Mouse (Mus musculus): ENCODE data around the gene Paxbp1. TPM values are rescaled to one million over a fixed set of nuclear protein-coding genes. Genes with fewer than 3 reads are reported as not detected.

The Paxbp1 gene
- polyA plus RNA-seq, 1 experiment from 2014 or later = 45.8 TPM

GRCm38 (mm10) chr16:91057261-91057660 is 12.9 kb upstream of the Paxbp1 start:
- no peak overlapping the region for H3K27ac ChIP-seq (ENCODE audit: low read length)
- no peak overlapping the region for H3K4me2 ChIP-seq (ENCODE audit: low read depth, low read length)
- no peak overlapping the region for H3K4me3 ChIP-seq (ENCODE audit: low read length)
- no peaks in the 10 kb centered on the region for H3K9me3 ChIP-seq (ENCODE audit: control insufficient read depth, low read length)
- H3K27me3 ChIP-seq (ENCODE audit: control insufficient read depth, insufficient read depth, low read depth, low read length) = peaks cover 2% of the 10 kb centered on the region; the same call in 1 of the 2 replicates
- H3K9ac ChIP-seq (ENCODE audit: low read length) = no peak overlapping the region
- no peaks in the 10 kb centered on the region for H3K36me3 ChIP-seq (ENCODE audit: control insufficient read depth, insufficient read depth, low read length)
- ATAC-seq (ENCODE audit: low read depth) = no peak
- WGBS = 66% methylated on average over 4 of the region's 4 CpGs
- no peaks in the 10 kb centered on the region for H3K4me1 ChIP-seq (replicated peaks; ENCODE audit: control insufficient read depth, insufficient read depth, low read length)

GRCm38 (mm10) chr16:91056043-91056821 is 11.9 kb upstream of the Paxbp1 start:
- Histone ChIP-seq H3K27ac (ENCODE audit: low read length) (no peak overlapping the region), H3K9me3 (ENCODE audit: control insufficient read depth, low read length) (no peaks in the 10 kb centered on the region), H3K4me1 (replicated peaks; ENCODE audit: control insufficient read depth, insufficient read depth, low read length) (no peaks in the 10 kb centered on the region), H3K4me3 (ENCODE audit: low read length) (no peak overlapping the region), H3K36me3 (ENCODE audit: control insufficient read depth, insufficient read depth, low read length) (no peaks in the 10 kb centered on the region), H3K9ac (ENCODE audit: low read length) (no peak overlapping the region), H3K4me2 (ENCODE audit: low read depth, low read length) (no peak overlapping the region), H3K27me3 (ENCODE audit: control insufficient read depth, insufficient read depth, low read depth, low read length) (peaks cover 2% of the 10 kb centered on the region; the same call in 1 of the 2 replicates)
- WGBS = 43% methylated on average over 16 of the region's 16 CpGs
- ATAC-seq (ENCODE audit: low read depth) = peak; percentile 34; the same call in 1 of the 2 replicates

GRCm38 (mm10) chr16:91055150-91055549 is 10.8 kb upstream of the Paxbp1 start:
- 69% methylated on average over 5 of the region's 5 CpGs for WGBS
- no peak overlapping the region for H3K4me3 ChIP-seq (ENCODE audit: low read length)
- no peak for ATAC-seq (ENCODE audit: low read depth)
- no peaks in the 10 kb centered on the region for H3K36me3 ChIP-seq (ENCODE audit: control insufficient read depth, insufficient read depth, low read length)
- H3K27ac ChIP-seq (ENCODE audit: low read length) = no peak overlapping the region
- H3K9ac ChIP-seq (ENCODE audit: low read length) = no peak overlapping the region
- H3K27me3 ChIP-seq (ENCODE audit: control insufficient read depth, insufficient read depth, low read depth, low read length) = peaks cover 2% of the 10 kb centered on the region; the same call in 1 of the 2 replicates
- no peak overlapping the region for H3K4me2 ChIP-seq (ENCODE audit: low read depth, low read length)
- H3K9me3 ChIP-seq (ENCODE audit: control insufficient read depth, low read length) = no peaks in the 10 kb centered on the region
- no peaks in the 10 kb centered on the region for H3K4me1 ChIP-seq (replicated peaks; ENCODE audit: control insufficient read depth, insufficient read depth, low read length)

- 55% methylated on average over 8 of the region's 8 CpGs for WGBS
- H3K4me2 ChIP-seq (ENCODE audit: low read depth, low read length) = no peak overlapping the region
- no peak overlapping the region for H3K9ac ChIP-seq (ENCODE audit: low read length)
- ATAC-seq (ENCODE audit: low read depth) = no peak
- H3K4me1 ChIP-seq (replicated peaks; ENCODE audit: control insufficient read depth, insufficient read depth, low read length) = no peaks in the 10 kb centered on the region
- H3K27ac ChIP-seq (ENCODE audit: low read length) = no peak overlapping the region
- H3K4me3 ChIP-seq (ENCODE audit: low read length) = no peak overlapping the region
- peaks cover 2% of the 10 kb centered on the region; the same call in 1 of the 2 replicates for H3K27me3 ChIP-seq (ENCODE audit: control insufficient read depth, insufficient read depth, low read depth, low read length)
- H3K9me3 ChIP-seq (ENCODE audit: control insufficient read depth, low read length) = no peaks in the 10 kb centered on the region
- H3K36me3 ChIP-seq (ENCODE audit: control insufficient read depth, insufficient read depth, low read length) = no peaks in the 10 kb centered on the region
Measured at GRCm38 (mm10) chr16:91053599-91053998, 9.3 kb upstream of the Paxbp1 start.

- H3K4me3 ChIP-seq (ENCODE audit: low read length) = no peak overlapping the region
- H3K4me1 ChIP-seq (replicated peaks; ENCODE audit: control insufficient read depth, insufficient read depth, low read length) = peaks cover 4% of the 10 kb centered on the region
- WGBS = 51% methylated on average over 8 of the region's 8 CpGs
- no peak overlapping the region for H3K27ac ChIP-seq (ENCODE audit: low read length)
- H3K9ac ChIP-seq (ENCODE audit: low read length) = no peak overlapping the region
- no peaks in the 10 kb centered on the region for H3K36me3 ChIP-seq (ENCODE audit: control insufficient read depth, insufficient read depth, low read length)
- ATAC-seq (ENCODE audit: low read depth) = no peak
- H3K4me2 ChIP-seq (ENCODE audit: low read depth, low read length) = no peak overlapping the region
- H3K27me3 ChIP-seq (ENCODE audit: control insufficient read depth, insufficient read depth, low read depth, low read length) = 0 out of 2 replicates have a peak, but pooled peaks cover 3% of the 10 kb centered on the region
- H3K9me3 ChIP-seq (ENCODE audit: control insufficient read depth, low read length) = no peaks in the 10 kb centered on the region
Measured at GRCm38 (mm10) chr16:91045511-91045910, 1.2 kb upstream of the Paxbp1 start.

- 0 out of 2 replicates have a peak, but pooled peaks cover 2% of the 10 kb centered on the region for H3K36me3 ChIP-seq (ENCODE audit: control insufficient read depth, insufficient read depth, low read length)
- peaks cover 4% of the 10 kb centered on the region for H3K4me1 ChIP-seq (replicated peaks; ENCODE audit: control insufficient read depth, insufficient read depth, low read length)
- H3K4me3 ChIP-seq (ENCODE audit: low read length) = peak overlapping the region; percentile 83
- H3K9ac ChIP-seq (ENCODE audit: low read length) = peak overlapping the region; percentile 93
- peak overlapping the region; percentile 76 for H3K4me2 ChIP-seq (ENCODE audit: low read depth, low read length)
- ATAC-seq (ENCODE audit: low read depth) = peak; percentile 77
- WGBS = under 1% methylated on average over 62 of the region's 63 CpGs
- H3K27ac ChIP-seq (ENCODE audit: low read length) = peak overlapping the region; percentile 92
- H3K9me3 ChIP-seq (ENCODE audit: control insufficient read depth, low read length) = no peaks in the 10 kb centered on the region
- 0 out of 2 replicates have a peak, but pooled peaks cover 3% of the 10 kb centered on the region for H3K27me3 ChIP-seq (ENCODE audit: control insufficient read depth, insufficient read depth, low read depth, low read length)
Measured at GRCm38 (mm10) chr16:91043461-91044248, 688 bp downstream of the Paxbp1 start.

GRCm38 (mm10) chr16:91042640-91043039 is 1.7 kb downstream of the Paxbp1 start:
- Histone ChIP-seq H3K27ac (ENCODE audit: low read length) (no peak overlapping the region), H3K9me3 (ENCODE audit: control insufficient read depth, low read length) (no peaks in the 10 kb centered on the region), H3K9ac (ENCODE audit: low read length) (peak overlapping the region; percentile 60), H3K4me1 (replicated peaks; ENCODE audit: control insufficient read depth, insufficient read depth, low read length) (peaks cover 4% of the 10 kb centered on the region), H3K27me3 (ENCODE audit: control insufficient read depth, insufficient read depth, low read depth, low read length) (0 out of 2 replicates have a peak, but pooled peaks cover 3% of the 10 kb centered on the region), H3K36me3 (ENCODE audit: control insufficient read depth, insufficient read depth, low read length) (0 out of 2 replicates have a peak, but pooled peaks cover 2% of the 10 kb centered on the region), H3K4me3 (ENCODE audit: low read length) (peak overlapping the region; percentile 34), H3K4me2 (ENCODE audit: low read depth, low read length) (peak overlapping the region; percentile 56)
- ATAC-seq (ENCODE audit: low read depth) = no peak
- 35% methylated on average over 1 of the region's 1 CpGs for WGBS

- no peak overlapping the region for H3K4me3 ChIP-seq (ENCODE audit: low read length)
- 85% methylated on average over 10 of the region's 10 CpGs for WGBS
- no peak overlapping the region for H3K9ac ChIP-seq (ENCODE audit: low read length)
- peaks cover 40% of the 10 kb centered on the region for H3K36me3 ChIP-seq (ENCODE audit: control insufficient read depth, insufficient read depth, low read length)
- H3K9me3 ChIP-seq (ENCODE audit: control insufficient read depth, low read length) = no peaks in the 10 kb centered on the region
- ATAC-seq (ENCODE audit: low read depth) = no peak
- H3K27ac ChIP-seq (ENCODE audit: low read length) = no peak overlapping the region
- H3K27me3 ChIP-seq (ENCODE audit: control insufficient read depth, insufficient read depth, low read depth, low read length) = no peaks in the 10 kb centered on the region
- H3K4me2 ChIP-seq (ENCODE audit: low read depth, low read length) = no peak overlapping the region
- H3K4me1 ChIP-seq (replicated peaks; ENCODE audit: control insufficient read depth, insufficient read depth, low read length) = no peaks in the 10 kb centered on the region
Measured at GRCm38 (mm10) chr16:91035866-91036265, 8.5 kb downstream of the Paxbp1 start.

GRCm38 (mm10) chr16:91030751-91031150 is 13.6 kb downstream of the Paxbp1 start:
- H3K4me1 ChIP-seq (replicated peaks; ENCODE audit: control insufficient read depth, insufficient read depth, low read length) = no peaks in the 10 kb centered on the region
- no peaks in the 10 kb centered on the region for H3K9me3 ChIP-seq (ENCODE audit: control insufficient read depth, low read length)
- peaks cover 41% of the 10 kb centered on the region for H3K36me3 ChIP-seq (ENCODE audit: control insufficient read depth, insufficient read depth, low read length)
- no peak for ATAC-seq (ENCODE audit: low read depth)
- H3K4me3 ChIP-seq (ENCODE audit: low read length) = no peak overlapping the region
- no peak overlapping the region for H3K9ac ChIP-seq (ENCODE audit: low read length)
- 87% methylated on average over 4 of the region's 4 CpGs for WGBS
- no peak overlapping the region for H3K27ac ChIP-seq (ENCODE audit: low read length)
- H3K4me2 ChIP-seq (ENCODE audit: low read depth, low read length) = no peak overlapping the region
- H3K27me3 ChIP-seq (ENCODE audit: control insufficient read depth, insufficient read depth, low read depth, low read length) = no peaks in the 10 kb centered on the region
